Mouse (Mus musculus): ENCODE data around the gene Plod2.

Gene Plod2

GRCm38 (mm10) chr9:92541977-92542561 is at the start of gene Plod2:
Gene Plod2 (plus strand): TSS chr9:92542223.
- DNase-seq (ENCODE audit: low spot score in 2 of 2) = peak; percentile 21 to 31

GRCm38 (mm10) chr9:92499710-92500410 is 42.2 kb upstream of the Plod2 start:
- peak; percentile 67 to 70 for DNase-seq (ENCODE audit: low spot score in 2 of 2)

DNA sequence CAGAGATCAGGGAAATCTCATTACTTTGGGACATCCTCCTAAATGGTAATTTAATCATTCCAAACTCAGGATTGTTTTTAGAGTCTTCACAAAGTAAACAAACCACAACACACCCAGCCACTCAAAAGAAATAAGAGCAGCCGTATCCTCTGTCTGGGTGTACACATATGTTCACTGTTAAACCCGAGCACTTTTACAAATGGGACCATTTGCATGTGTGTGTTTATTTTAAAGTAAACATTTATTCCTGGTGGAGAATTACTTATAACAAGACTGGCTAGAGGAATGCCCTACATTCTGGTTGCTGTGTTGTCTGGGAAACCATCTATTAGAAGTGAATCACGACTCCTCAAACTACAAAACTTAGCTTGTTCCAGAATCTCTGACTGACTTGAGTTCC is 37.8 kb upstream of the Plod2 start:
- no peak for DNase-seq (ENCODE audit: low spot score in 2 of 2)

GRCm38 (mm10) chr9:92504889-92505288 is 37.1 kb upstream of the Plod2 start:
- no peak for DNase-seq (ENCODE audit: low spot score in 2 of 2)

GRCm38 (mm10) chr9:92511696-92512095 is 30.3 kb upstream of the Plod2 start:
- no peak for DNase-seq (ENCODE audit: low spot score in 2 of 2)

- DNase-seq (ENCODE audit: low spot score in 2 of 2) = no peak
Observed at GRCm38 (mm10) chr9:92517036-92517435, 25.0 kb upstream of the Plod2 start.

DNA sequence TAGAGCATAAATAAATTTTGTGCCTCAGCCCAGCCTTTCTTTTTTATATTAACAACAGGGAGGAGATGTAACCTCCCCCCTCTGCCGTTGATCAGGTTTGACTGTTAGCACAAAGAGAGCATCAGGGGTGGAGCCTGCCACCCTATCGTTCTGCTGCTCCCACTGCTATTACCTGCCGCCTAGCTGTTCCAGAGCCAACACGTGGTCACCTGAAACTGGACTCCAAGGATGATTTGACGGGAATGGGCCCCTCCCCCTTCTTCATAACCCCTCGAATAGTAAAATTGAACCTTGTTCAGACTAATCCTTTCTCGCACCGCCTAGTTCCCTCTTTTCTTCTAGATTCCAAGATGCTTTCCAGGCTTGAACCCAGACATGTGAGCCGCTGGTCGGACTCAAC is 21.3 kb upstream of the Plod2 start:
- no peak for DNase-seq (ENCODE audit: low spot score in 2 of 2)

GRCm38 (mm10) chr9:92524506-92524905 is 17.5 kb upstream of the Plod2 start:
- no peak for DNase-seq (ENCODE audit: low spot score in 2 of 2)

DNA sequence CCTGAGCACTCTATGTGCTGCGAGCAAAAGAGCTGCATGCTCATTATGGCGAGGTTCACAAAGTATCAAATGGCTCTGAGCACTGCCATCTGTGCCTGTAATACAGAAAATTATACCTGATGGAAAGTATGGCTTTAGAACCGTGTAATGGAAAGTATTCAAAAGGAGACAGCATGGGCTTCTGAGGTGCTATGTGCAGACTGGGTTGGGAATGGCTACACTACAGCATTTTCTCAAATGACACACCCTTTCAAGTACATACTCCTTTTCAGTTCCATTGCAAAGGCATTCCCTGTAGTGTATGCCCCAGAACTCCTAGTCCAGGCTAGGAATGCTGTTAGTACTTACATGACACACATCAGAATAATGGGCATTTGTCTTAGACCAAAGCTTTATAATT is 12.0 kb upstream of the Plod2 start:
- DNase-seq (ENCODE audit: low spot score in 2 of 2) = no peak

GRCm38 (mm10) chr9:92537735-92538134 is 4.3 kb upstream of the Plod2 start:
- DNase-seq (ENCODE audit: low spot score in 2 of 2) = no peak

- DNase-seq (ENCODE audit: low spot score in 2 of 2) = no peak
Observed at GRCm38 (mm10) chr9:92538216-92538615, 3.8 kb upstream of the Plod2 start.

GRCm38 (mm10) chr9:92542591-92543416 is 781 bp downstream of the Plod2 start:
- peak in 1 of 2 experiments; percentile 12 for DNase-seq (ENCODE audit: low spot score in 2 of 2)

DNA sequence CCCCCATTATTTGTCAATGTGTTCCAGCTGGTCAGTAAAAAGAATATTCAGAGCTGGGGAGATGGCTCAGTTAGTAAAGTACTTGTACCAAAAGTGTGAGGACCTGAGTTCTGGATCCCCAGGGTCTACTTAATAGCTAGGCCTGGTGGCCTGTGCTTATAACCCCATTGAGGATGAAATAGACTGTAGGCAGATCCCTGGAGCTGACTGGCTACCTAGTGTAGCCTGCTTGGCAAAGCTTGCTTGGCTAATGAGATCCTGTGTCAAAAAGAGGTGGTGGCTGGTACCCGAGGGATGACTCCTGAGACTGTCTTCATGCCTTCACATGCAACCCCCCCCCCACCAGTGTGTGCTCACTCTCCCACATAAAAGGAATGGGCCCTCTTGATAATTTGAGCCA is 2.1 kb downstream of the Plod2 start:
- no peak for DNase-seq (ENCODE audit: low spot score in 2 of 2)

GRCm38 (mm10) chr9:92545021-92545420 is 3.0 kb downstream of the Plod2 start:
- no peak for DNase-seq (ENCODE audit: low spot score in 2 of 2)

- no peak for DNase-seq (ENCODE audit: low spot score in 2 of 2)
Observed at GRCm38 (mm10) chr9:92546446-92546845, 4.4 kb downstream of the Plod2 start.

GRCm38 (mm10) chr9:92547106-92547505 is 5.1 kb downstream of the Plod2 start:
- no peak for DNase-seq (ENCODE audit: low spot score in 2 of 2)

GRCm38 (mm10) chr9:92547821-92548220 is 5.8 kb downstream of the Plod2 start:
- no peak for DNase-seq (ENCODE audit: low spot score in 2 of 2)

DNA sequence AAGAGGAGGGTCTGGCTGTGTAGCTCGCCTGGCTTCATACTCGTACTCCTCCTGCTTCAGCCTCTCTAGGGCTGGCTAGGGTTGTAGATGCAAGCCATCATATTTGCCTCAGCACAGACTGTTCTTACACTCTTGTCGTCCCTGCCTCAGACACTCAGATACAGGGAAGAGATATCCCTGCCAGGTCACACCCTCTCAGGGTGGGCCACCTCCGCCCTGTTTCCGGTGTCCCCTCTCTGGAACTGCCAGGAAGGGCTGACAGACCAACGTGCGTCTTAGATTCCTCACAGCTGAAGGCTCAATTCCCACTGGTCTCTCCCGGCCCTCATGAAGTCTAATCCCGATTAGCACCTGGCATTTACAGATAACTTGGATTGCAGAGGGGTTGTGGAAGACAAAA is 6.6 kb downstream of the Plod2 start:
- DNase-seq (ENCODE audit: low spot score in 2 of 2) = no peak

- DNase-seq (ENCODE audit: low spot score in 2 of 2) = no peak
Observed at GRCm38 (mm10) chr9:92549811-92550490, 7.9 kb downstream of the Plod2 start.

GRCm38 (mm10) chr9:92550981-92551380 is 9.0 kb downstream of the Plod2 start:
- no peak for DNase-seq (ENCODE audit: low spot score in 2 of 2)

DNA sequence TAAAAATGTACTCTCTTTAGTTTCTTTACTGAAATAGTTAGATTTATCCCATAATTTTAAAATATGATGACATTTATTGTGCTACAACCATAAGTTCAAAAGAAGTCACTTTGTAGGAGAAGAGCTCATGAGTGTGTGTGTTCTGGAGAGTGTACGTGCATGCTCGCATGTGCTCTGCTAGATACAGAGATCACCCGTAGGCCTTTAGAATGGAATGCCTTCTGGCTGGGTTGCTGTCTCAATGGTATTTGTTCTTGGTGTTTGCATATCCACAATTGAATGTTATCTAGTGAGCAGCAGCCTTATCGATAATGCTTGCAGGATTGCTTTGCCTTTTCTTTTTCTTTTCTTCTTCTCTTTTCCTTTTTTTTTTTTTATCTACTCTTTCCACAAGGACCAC is 9.6 kb downstream of the Plod2 start:
- no peak for DNase-seq (ENCODE audit: low spot score in 2 of 2)

DNA sequence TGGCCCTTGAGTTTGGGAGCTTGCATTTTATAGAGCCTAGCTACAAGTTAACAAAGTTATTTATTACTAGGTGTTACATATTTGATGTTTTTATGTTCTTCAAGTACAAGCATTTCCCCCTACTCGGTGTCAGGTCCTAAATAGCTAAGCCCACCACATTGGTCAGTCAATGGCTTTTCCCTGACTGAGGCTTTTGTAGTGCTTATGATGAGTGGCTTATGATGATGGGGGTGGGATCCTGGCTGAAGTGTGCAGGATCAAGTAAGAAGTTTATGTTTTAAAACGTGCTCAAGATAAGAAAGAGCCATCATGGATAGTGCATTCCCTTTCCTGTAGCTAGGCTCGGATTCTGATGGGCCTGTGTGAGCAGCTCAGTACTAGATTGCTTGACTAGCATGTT is 10.7 kb downstream of the Plod2 start:
- no peak for DNase-seq (ENCODE audit: low spot score in 2 of 2)

Measured in natural killer cell, adult 2 months (primary cell).